Mouse (Mus musculus) testis, postnatal 10 days (tissue): ENCODE results near the gene Elf1.
A peak's percentile ranks its signal among the peaks of the same experiment; 100 is the strongest.
"Not testable (repeated sequence)": the region's sequence is repeated elsewhere in the genome, so short reads cannot be mapped to it uniquely, and the experiment has no call there.

Source experiments
- DNase-seq: peaks from one replicate; pipeline ENCODE4 v3.0.0; 2021; ENCODE audit warnings: low spot score

The Elf1 gene

DNA sequence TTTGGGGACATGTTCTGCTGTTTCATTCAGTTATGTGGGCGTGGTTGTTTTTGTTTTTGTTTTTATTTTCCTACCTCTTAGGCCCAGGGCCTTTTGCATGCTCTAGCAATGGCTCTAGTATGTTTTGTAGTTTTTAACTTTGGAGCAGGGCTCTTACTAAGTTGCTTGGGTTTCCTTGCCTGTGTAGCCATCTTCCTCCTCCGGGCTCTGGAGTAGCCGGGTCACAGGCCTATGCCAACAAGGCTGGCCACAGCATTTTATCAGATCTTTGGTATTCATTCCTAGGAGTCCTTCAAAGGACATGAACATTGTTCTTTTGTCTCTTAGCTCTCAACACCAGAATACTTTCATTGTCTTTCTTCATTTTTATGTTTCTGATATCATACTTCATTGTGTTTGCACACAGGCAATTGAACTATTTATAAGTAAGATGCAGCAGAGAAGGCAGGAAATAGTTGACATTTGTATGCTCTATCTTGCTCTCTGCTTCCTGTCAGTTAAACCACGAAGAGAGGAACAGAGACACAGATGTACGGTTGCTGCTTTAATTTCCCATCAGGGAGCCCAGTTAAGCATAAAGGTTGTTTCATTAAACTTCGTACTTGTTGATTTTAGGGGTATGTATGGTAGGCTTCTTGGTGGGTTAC is 40.6 kb downstream of the Elf1 start:
- no peak for DNase-seq

GRCm38 (mm10) chr14:79522387-79522786 is 41.4 kb downstream of the Elf1 start:
- DNase-seq = no peak

GRCm38 (mm10) chr14:79526106-79526505 is 45.1 kb downstream of the Elf1 start:
- DNase-seq = not testable (repeated sequence)

- no peak for DNase-seq
Observed at GRCm38 (mm10) chr14:79527704-79528103, 46.7 kb downstream of the Elf1 start.

DNA sequence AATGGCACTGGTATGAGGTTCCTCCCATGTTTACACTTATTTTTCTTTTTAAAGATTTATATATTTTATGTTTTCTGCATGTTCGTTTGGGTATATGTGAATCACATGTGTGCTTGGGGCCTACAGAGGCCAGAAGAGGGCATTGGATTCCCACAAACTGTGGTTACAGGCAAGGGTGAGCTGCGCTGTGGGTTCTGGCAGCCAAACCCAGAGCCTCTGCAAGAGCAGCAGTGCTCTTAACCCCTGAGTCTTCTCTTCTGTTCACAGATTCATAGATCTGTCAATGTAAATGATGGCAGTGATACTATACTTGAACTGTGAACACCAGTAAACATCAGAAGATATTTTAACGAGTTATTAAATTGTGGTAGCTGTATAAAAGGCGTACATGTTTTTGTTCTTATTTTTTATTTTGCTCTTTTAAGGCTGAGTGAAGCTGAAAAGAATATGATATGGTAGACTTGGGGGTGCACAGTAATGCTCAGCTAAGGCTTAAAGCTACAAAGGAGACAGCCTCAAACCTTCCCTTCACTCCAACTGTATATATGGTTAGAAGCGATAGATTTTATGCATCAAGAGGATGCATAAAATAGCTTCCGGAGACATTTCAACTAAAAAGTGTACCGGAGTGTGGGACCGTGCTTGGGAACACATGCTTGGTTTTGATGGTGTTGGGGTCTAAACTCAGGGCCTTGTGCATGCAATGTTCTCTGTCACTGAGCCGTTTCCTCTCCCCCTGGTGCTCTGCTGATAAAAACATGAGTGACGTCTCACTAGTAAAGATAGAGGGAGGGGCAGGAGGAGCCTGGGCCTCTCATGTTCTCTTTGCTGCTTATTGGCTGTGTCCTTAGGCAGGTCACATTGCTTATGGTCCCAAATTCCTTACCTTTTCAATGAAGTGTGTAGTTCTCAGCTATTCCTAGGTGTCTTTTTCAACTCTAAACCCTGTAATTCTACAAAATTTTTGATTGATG is 48.9 kb downstream of the Elf1 start:
- DNase-seq = no peak

DNA sequence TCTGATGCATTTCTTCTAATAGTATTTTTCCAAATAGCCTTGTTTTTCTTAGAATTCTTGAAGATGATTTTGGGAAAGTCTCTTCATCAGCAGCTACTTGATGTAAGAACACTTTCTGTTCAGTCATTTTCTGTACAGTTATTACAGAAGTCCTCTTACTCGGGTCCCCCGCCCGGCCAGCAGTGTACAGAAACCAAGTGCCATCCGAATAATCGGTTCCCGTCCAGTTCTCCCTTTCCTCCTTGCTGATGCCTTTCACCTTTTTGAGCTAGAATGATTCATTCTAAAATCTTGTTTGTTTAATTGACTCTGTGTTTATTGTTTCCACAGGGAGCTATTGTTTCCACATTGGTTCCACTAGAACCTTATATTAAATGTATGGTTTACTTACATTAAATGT is 49.8 kb downstream of the Elf1 start:
- DNase-seq = no peak

DNA sequence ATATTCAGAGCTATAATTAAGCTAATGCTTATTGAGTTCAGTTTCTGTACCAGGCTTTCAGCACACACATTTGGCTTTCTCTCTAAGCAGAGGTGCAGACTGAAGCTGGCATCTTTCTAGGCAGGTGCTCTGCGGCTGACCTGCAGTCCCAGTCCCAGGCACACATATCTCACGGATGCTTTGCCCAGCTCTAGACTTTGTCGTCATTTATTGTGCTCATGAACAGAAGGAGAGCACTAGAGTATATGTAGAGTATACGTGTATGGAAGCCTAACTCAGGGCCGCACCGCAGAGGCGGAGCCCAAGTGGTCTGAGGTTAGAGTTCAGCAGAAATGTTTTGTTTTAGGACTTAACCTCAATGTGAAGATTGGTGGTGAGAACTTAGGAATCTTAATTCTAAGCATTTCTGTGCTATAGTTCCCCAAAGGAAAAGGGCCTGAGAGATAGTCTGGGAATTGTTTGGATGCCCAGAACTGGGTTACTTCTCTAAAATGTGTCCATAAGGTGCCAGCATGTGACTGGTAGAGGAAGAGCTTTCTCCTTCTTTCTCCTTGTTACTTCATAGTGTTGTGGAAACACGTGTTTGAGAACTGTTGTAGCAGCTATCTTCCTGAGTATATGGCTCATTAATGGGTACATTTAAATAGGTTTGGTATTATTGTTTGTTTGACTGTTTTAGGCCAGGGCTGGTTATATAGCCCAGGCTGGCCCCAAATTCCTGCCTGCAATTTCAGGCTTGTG is 51.2 kb downstream of the Elf1 start:
- DNase-seq = no peak

DNA sequence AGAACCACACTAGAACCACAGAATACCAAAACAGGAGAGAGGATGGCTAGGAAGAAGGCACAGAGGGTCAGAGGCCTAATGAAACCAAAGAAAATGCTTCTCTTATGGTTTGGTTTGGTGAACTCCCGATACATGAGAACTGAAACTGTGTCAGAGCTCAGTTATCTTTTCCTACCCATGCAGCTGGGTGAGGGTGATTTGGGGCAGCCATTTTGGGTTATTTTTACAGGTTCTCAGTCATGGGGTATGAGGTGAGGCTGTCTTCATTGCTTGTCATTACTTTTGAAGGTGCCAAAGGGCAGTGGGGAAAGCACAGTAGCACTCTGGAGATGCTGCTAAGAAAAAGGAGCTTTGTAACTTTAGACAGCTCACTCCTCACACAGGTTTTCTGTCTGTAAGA is 52.4 kb downstream of the Elf1 start:
- no peak for DNase-seq

DNA sequence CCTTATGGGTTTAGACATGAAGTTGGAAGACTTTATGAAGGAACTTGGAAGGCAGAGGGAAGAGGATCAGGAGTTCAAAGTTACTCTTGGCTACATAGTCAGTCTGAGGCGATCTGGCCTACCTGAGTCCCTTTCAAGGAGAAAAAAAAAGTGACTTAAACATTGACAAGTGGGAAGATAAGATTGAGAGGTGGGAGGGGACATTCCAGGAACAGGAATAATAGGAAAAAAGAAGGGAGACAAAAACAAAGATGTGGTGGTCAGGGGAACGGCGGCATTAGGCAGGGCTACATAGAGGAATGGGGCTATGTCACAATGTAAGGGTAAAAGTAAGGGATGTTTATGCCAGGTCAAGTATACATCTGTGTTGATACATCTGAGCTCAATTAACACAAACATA is 53.2 kb downstream of the Elf1 start:
- DNase-seq = no peak

GRCm38 (mm10) chr14:79534656-79535055 is 53.7 kb downstream of the Elf1 start:
- not testable (repeated sequence) for DNase-seq

DNA sequence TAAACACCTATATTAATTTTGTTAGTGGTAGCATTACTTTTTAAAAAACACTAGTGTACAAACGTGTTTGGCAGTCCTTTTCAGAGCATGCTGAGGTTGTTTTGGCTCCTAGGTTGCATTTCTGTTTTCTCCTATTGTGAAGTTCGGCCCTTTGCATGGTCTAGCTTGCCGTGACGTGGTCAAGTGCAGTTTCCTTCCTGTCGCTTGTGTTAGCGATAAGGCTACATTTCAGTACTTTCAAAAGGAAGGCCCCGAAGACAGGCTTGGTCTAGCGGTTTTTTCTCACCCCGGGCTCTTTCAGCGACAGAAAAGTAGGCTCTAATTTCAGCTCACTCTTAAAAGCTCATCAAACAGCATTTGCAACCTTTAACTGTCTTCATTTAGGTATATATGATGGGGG is 54.3 kb downstream of the Elf1 start:
- no peak for DNase-seq

DNA sequence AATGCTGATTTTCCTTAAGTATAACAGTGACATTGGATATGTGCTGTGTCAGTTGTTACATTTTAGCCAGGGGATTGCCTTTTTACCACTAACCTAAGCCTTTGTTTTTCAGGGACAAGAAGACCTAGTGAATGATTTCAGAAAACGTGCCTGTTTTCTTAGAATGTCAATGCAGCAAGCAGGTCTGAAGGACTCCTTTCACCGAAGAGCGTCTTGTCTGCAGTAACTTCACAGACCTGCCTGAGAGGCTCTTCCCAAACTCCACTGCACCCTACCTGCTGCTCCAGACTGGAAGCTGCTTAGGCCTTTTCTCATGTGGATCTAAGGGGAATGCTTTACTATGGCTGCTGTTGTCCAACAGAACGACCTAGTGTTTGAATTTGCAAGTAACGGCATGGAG is 55.0 kb downstream of the Elf1 start:
- DNase-seq = no peak

GRCm38 (mm10) chr14:79536837-79537236 is 55.8 kb downstream of the Elf1 start:
- no peak for DNase-seq

DNA sequence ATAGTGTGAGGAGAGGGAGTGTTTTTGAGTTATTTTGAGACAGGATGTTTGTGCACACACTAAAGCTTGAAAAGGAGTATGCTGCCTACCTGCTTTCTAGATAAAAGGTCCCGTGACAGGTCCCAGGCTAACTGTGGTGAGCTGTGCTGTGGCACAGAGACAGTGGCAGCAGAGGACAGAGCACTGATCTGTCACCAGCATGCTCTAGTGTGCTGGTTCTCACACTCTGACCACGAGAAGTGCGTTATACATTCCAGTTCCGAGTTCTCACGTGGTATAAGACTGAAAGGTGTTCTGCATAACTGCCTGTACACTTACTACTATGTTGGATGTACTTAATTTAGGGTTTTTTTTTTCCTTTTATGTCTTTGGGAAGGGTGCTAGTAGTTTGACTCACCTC is 56.5 kb downstream of the Elf1 start:
- no peak for DNase-seq

GRCm38 (mm10) chr14:79537921-79538320 is 56.9 kb downstream of the Elf1 start:
- DNase-seq = no peak

DNA sequence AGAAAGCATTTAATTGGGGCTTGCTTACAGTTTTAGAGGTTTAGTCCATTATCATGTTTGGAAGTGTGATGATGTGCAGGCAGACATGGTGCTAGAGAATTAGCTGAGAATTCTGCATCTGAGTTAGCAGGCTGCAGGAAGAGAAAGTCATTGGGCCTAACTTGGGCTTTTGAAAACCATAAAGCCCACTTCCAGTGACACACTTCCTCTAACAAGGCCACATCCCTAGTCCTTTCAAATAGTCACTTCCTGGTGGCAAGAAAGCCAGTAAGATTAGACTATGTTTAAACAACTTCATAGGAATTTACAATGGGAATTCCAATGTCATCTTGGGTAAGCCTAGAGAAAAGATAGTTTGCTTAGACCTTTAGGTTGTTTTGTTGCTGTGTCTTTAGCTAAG is 60.6 kb downstream of the Elf1 start:
- DNase-seq = no peak

- DNase-seq = no peak
Observed at GRCm38 (mm10) chr14:79549343-79549742, 68.3 kb downstream of the Elf1 start.

DNA sequence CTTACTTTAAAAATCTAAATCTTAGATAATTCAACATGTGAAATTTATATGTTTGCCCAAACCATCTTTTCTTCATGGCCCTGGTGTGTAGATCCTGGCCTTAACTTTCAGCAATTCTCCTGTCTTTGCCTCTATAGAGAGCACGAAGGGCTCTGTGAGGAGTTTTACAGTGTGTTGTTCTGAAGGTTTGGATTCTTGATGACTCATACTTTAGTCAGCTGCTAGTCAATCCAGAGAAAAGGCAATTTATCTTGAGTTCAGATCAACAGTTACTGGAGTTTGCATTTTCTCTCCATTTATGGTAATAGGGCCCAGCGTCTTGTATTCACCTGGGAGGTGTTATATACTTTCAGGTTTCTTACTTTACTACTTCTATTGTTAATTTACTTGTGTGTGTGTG is 70.9 kb downstream of the Elf1 start:
- no peak for DNase-seq

DNA sequence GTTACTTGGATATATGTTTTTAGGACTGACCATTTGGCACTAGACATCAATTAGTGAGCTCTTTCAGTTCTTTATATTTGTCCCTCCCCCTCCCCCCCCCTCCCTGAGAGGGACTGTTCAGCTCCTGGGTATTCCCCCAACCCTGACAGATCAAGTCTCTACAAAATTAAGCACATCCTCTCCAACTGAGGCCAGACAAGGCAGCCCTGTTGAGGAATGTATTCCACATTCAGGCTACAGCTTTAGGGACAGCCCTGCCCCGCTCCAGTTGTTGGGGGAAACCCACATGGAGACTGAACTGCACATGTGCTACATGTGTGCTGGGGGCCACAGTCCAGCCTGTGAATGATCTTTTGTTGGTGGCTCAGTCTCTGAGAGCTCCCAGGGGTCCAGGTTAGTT is 71.9 kb downstream of the Elf1 start:
- DNase-seq = no peak

DNA sequence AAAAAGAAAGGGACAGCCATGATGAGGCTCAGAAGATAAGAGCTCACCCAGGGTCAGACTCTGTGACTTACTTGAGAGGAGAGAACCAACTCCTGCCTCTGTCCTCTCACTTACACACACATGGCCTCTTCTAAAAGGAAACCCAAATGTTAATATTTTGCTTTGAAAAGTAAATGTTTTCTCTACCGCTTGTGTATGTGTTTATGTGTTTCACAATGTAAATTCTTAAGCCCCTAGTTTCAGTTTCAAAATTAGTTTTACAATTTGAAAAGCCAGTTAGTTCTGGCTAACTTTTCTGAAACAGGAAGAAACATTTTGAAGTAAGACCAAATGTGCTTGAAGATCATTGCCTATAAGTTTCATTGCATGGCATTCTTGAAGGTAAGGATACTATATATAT is 76.8 kb downstream of the Elf1 start:
- no peak for DNase-seq

GRCm38 (mm10) chr14:79562745-79563144 is 81.8 kb downstream of the Elf1 start:
- DNase-seq = peak; percentile 75

DNA sequence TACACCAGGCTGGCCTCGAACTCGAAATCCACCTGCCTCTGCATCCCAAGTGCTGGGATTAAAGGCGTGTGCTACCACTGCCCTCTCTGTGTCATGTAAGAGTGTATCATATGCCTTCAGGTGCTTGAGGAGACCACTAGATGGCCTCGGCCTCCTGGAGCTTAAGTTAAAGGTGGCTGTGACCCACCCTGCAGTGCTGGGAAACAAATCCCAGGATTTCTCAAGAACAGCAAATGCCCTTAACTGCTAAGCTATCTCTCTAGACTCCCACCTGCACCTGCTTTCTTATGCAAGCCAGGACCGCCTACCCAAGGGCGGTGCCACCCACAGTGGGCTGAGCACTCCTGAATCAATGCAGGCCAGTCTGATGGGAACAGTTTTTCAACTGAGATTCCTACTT is 83.8 kb downstream of the Elf1 start:
- no peak for DNase-seq
